Mouse (Mus musculus) stomach, postnatal 0 days (tissue): ENCODE results near the gene Esyt2. TPM values are rescaled to one million over a fixed set of nuclear protein-coding genes. Genes with fewer than 3 reads are reported as not detected.

Source experiments
- ATAC-seq: fragments of 200-750 bp; cut with Nextera tagmentation; 2 replicates; pipeline ENCODE4 v1.8.0; 2017; ENCODE audit not compliant: low FRiP score, low TSS enrichment
- DNase-seq: peaks from one replicate; pipeline ENCODE4 v3.0.0-alpha.2; 2016; ENCODE audit warnings: low spot score
- H3K27ac ChIP-seq: fragments of 300-500 bp; sonication (generic); replicated peaks from 2 replicates; pipeline ENCODE4 v1.5.1; 2014; ENCODE audit warnings: mild to moderate bottlenecking, control low read depth
- H3K27me3 ChIP-seq: fragments of 300-500 bp; sonication (generic); 2 replicates; pipeline ENCODE4 v1.6.1; 2014; ENCODE audit warnings: low read length; ENCODE audit not compliant: control insufficient read depth, insufficient read depth
- H3K36me3 ChIP-seq: fragments of 300-500 bp; sonication (generic); 2 replicates; pipeline ENCODE4 v1.6.1; 2014; ENCODE audit warnings: low read length, mixed read lengths; ENCODE audit not compliant: control insufficient read depth, insufficient read depth
- H3K4me1 ChIP-seq: fragments of 300-500 bp; sonication (generic); replicated peaks from 2 replicates; pipeline ENCODE4 v1.6.1; 2014; ENCODE audit warnings: antibody characterized with exemption; ENCODE audit not compliant: control insufficient read depth, insufficient read depth
- H3K4me2 ChIP-seq: fragments of 300-500 bp; sonication (generic); replicated peaks from 2 replicates; pipeline ENCODE4 v1.6.1; 2014; ENCODE audit warnings: low read depth, mild to moderate bottlenecking, control low read depth, moderate library complexity
- H3K4me3 ChIP-seq: fragments of 300-500 bp; sonication (generic); 2 replicates; pipeline ENCODE4 v1.5.1; 2014; ENCODE audit warnings: low read depth, low read length, control low read depth
- H3K9ac ChIP-seq: fragments of 300-500 bp; sonication (generic); 2 replicates; pipeline ENCODE4 v1.6.1; 2014; ENCODE audit warnings: mild to moderate bottlenecking, low read length, control low read depth, mixed read lengths
- H3K9me3 ChIP-seq: fragments of 300-500 bp; sonication (generic); 2 replicates; pipeline ENCODE4 v1.6.1; 2016; ENCODE audit warnings: low read length; ENCODE audit not compliant: control insufficient read depth
- CTCF ChIP-seq: IDR thresholded peaks from 2 replicates; pipeline ENCODE4 v1.5.1; 2016; ENCODE audit warnings: antibody characterized with exemption, low read depth, mild to moderate bottlenecking, moderate library complexity
- EP300 ChIP-seq: optimal IDR thresholded peaks from 2 replicates; pipeline ENCODE3; 2016; ENCODE audit warnings: antibody characterized with exemption
- WGBS: fragments of 180-500 bp; shearing (Covaris S2); extraction: QIAGEN DNeasy Blood & Tissue Kit; methylation state at CpG from one replicate; pipeline ENCODE4 v1.1.7; 2014; 5-methylcytosine and 5-hydroxymethylcytosine counted together
- polyA plus RNA-seq: library from polyadenylated mRNA; unstranded; fragments of >200 nt; fragmentation: Nextera tagmentation; extraction: Ambion mirVana; gene quantifications from 2 replicates; pipeline ENCODE4 v1.2.1, GENCODE M21; 2015

Gene Esyt2
- polyA plus RNA-seq, 1 experiment from 2014 or later, result 17.0 TPM

GRCm38 (mm10) chr12:116282856-116283255 is 1.9 kb downstream of the Esyt2 start:
- no peak for TF ChIP-seq CTCF
- TF ChIP-seq EP300, result no peak
- no peak for ATAC-seq
- WGBS, result 77% methylated on average over 2 of the region's 2 CpGs
- H3K9ac ChIP-seq, result no peak overlapping the region
- no peak overlapping the region for H3K27ac ChIP-seq
- no peaks in the 10 kb centered on the region for H3K36me3 ChIP-seq
- H3K4me1 ChIP-seq, result no peaks in the 10 kb centered on the region
- H3K9me3 ChIP-seq, result no peaks in the 10 kb centered on the region
- H3K4me3 ChIP-seq, result peak overlapping the region; percentile 24
- peak overlapping the region; percentile 35 for H3K4me2 ChIP-seq
- no peak for DNase-seq
- H3K27me3 ChIP-seq, result no peaks in the 10 kb centered on the region

DNA sequence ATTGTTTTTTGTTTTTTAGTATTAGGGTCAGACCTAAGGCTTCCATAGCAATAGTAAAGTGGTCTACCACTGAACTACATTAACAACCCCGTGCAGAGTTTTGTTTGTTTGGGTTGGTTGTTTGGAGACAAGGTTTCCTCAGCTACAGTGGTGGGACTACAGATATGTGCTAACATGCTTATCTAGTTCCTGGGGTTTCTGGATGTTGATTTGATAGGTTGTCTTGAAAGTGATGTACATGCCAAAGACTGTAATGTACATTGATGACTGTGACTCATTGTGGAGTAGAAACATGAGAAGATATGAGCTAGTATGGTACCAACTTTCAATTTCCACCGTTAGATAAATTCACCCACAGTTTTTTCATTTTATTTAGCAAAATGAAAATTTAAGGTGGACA is 2.5 kb downstream of the Esyt2 start:
- 67% methylated on average over 2 of the region's 2 CpGs for WGBS
- H3K4me2 ChIP-seq, result peak overlapping the region; percentile 35; the same call in 1 of the 2 replicates

GRCm38 (mm10) chr12:116293185-116293584 is 12.2 kb downstream of the Esyt2 start:
- no peak overlapping the region for H3K27ac ChIP-seq
- no peak for TF ChIP-seq CTCF
- TF ChIP-seq EP300, result no peak
- DNase-seq, result no peak
- H3K4me3 ChIP-seq, result no peak overlapping the region
- 57% methylated on average over 2 of the region's 2 CpGs for WGBS
- no peak for ATAC-seq
- H3K4me2 ChIP-seq, result no peak overlapping the region
- H3K27me3 ChIP-seq, result no peaks in the 10 kb centered on the region
- H3K36me3 ChIP-seq, result no peaks in the 10 kb centered on the region
- no peaks in the 10 kb centered on the region for H3K4me1 ChIP-seq
- no peak overlapping the region for H3K9ac ChIP-seq
- no peaks in the 10 kb centered on the region for H3K9me3 ChIP-seq

More for the DNA sequence above, 2.5 kb downstream of the Esyt2 start:
- H3K36me3 ChIP-seq, result no peaks in the 10 kb centered on the region
- H3K9ac ChIP-seq, result no peak overlapping the region
- no peaks in the 10 kb centered on the region for H3K4me1 ChIP-seq
- TF ChIP-seq CTCF (no peak), EP300 (no peak)
- H3K4me3 ChIP-seq, result no peak overlapping the region; the same call in 1 of the 2 replicates
- H3K9me3 ChIP-seq, result no peaks in the 10 kb centered on the region
- no peaks in the 10 kb centered on the region for H3K27me3 ChIP-seq
- no peak for ATAC-seq
- no peak for DNase-seq
- no peak overlapping the region for H3K27ac ChIP-seq

GRCm38 (mm10) chr12:116293599-116294292 is 12.8 kb downstream of the Esyt2 start:
- Histone ChIP-seq H3K4me1 (no peaks in the 10 kb centered on the region), H3K27ac (no peak overlapping the region), H3K36me3 (no peaks in the 10 kb centered on the region), H3K9ac (no peak overlapping the region), H3K27me3 (no peaks in the 10 kb centered on the region), H3K4me3 (no peak overlapping the region), H3K4me2 (no peak overlapping the region), H3K9me3 (no peaks in the 10 kb centered on the region)
- TF ChIP-seq CTCF (no peak), EP300 (no peak)
- 46% methylated on average over 4 of the region's 4 CpGs for WGBS
- ATAC-seq (no peak), DNase-seq (no peak)

GRCm38 (mm10) chr12:116299906-116300305 is 18.9 kb downstream of the Esyt2 start:
- ATAC-seq, result peak; percentile 92
- 58% methylated on average over 2 of the region's 2 CpGs for WGBS
- TF ChIP-seq EP300 (no peak), CTCF (no peak)

DNA sequence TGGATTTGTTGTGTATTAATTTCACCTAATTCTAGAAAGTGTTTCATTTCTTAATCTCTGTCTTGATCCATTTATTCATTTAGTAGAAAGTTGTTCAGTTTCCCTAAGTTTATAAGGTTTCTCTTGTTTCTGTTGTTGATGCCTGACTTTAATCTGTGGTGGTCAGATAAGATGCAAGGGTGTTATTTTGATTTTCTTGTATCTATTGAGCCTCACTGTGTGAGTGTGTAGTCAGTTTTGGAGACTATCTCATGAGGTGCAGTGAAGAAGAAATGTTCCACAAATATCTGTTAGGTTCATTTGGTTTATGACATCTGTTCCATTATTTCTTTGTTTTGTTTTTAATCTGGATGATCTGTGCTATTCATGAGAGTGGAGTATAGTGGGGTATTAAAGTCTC is 21.2 kb downstream of the Esyt2 start:
- H3K4me3 ChIP-seq, result no peak overlapping the region
- no peaks in the 10 kb centered on the region for H3K4me1 ChIP-seq
- no peaks in the 10 kb centered on the region for H3K36me3 ChIP-seq
- no peak overlapping the region for H3K27ac ChIP-seq
- no peaks in the 10 kb centered on the region for H3K27me3 ChIP-seq
- no peak for TF ChIP-seq CTCF
- TF ChIP-seq EP300, result no peak
- no peak overlapping the region for H3K9ac ChIP-seq
- H3K9me3 ChIP-seq, result no peaks in the 10 kb centered on the region
- no peak overlapping the region for H3K4me2 ChIP-seq
- ATAC-seq (no peak), DNase-seq (no peak)

More at GRCm38 (mm10) chr12:116299906-116300305, 18.9 kb downstream of the Esyt2 start:
- H3K27me3 ChIP-seq, result no peaks in the 10 kb centered on the region
- no peaks in the 10 kb centered on the region for H3K36me3 ChIP-seq
- no peak overlapping the region for H3K4me3 ChIP-seq
- peak; percentile 23 for DNase-seq
- no peak overlapping the region for H3K27ac ChIP-seq
- no peak overlapping the region for H3K4me2 ChIP-seq
- H3K4me1 ChIP-seq, result no peaks in the 10 kb centered on the region
- no peaks in the 10 kb centered on the region for H3K9me3 ChIP-seq
- H3K9ac ChIP-seq, result no peak overlapping the region
